Mouse (Mus musculus): ENCODE results near the gene Zmat1.
"Not testable (repeated sequence)": the region's sequence is repeated elsewhere in the genome, so short reads cannot be mapped to it uniquely, and the experiment has no call there.

Zmat1 gene

GRCm38 (mm10) chrX:135008720-135009470 lies at the start of gene Zmat1:
Gene Zmat1, minus strand, starts transcription at chrX:135009209.
- DNase-seq (ENCODE audit: low spot score in 2 of 2) = peak; percentile 93 to 96

- not testable (repeated sequence) for DNase-seq (ENCODE audit: low spot score in 2 of 2)
Observed at GRCm38 (mm10) chrX:135053939-135054338, 44.9 kb upstream of the Zmat1 start.

GRCm38 (mm10) chrX:135035962-135036375 lies 27.0 kb upstream of the Zmat1 start:
- peak; percentile 48 to 61 for DNase-seq (ENCODE audit: low spot score in 2 of 2)

- DNase-seq (ENCODE audit: low spot score in 2 of 2) = no peak
Observed at GRCm38 (mm10) chrX:135025135-135025534, 16.1 kb upstream of the Zmat1 start.

- no peak for DNase-seq (ENCODE audit: low spot score in 2 of 2)
Observed at GRCm38 (mm10) chrX:135011381-135011780, 2.4 kb upstream of the Zmat1 start.

- no peak for DNase-seq (ENCODE audit: low spot score in 2 of 2)
Observed at GRCm38 (mm10) chrX:135009471-135009815, 434 bp upstream of the Zmat1 start.

GRCm38 (mm10) chrX:135008021-135008420 lies 988 bp downstream of the Zmat1 start:
- no peak for DNase-seq (ENCODE audit: low spot score in 2 of 2)

- no peak for DNase-seq (ENCODE audit: low spot score in 2 of 2)
Observed at GRCm38 (mm10) chrX:134964546-134964945, 44.5 kb downstream of the Zmat1 start, which contains the start of gene Nxf2. Gene Nxf2, minus strand, starts transcription at chrX:134964754.

GRCm38 (mm10) chrX:134963305-134964094 lies 45.5 kb downstream of the Zmat1 start:
- DNase-seq (ENCODE audit: low spot score in 2 of 2) = peak; percentile 80 to 84

- peak; percentile 35 to 59 for DNase-seq (ENCODE audit: low spot score in 2 of 2)
Observed at GRCm38 (mm10) chrX:134930361-134930760, 78.6 kb downstream of the Zmat1 start.

- no peak for DNase-seq (ENCODE audit: low spot score in 2 of 2)
Observed at GRCm38 (mm10) chrX:134929927-134930326, 79.1 kb downstream of the Zmat1 start.

- peak; percentile 20 to 46 for DNase-seq (ENCODE audit: low spot score in 2 of 2)
Observed at GRCm38 (mm10) chrX:134925058-134925457, 84.0 kb downstream of the Zmat1 start.

- DNase-seq (ENCODE audit: low spot score in 2 of 2) = no peak
Observed at GRCm38 (mm10) chrX:134923675-134924424, 85.2 kb downstream of the Zmat1 start.
